Mouse (Mus musculus) bone marrow, adult 2 months (tissue): Measurements from ENCODE around the gene Myadml2. TPM values are rescaled to one million over a fixed set of nuclear protein-coding genes. Genes with fewer than 3 reads are reported as not detected.

ENCODE experiments used
- H3K27ac ChIP-seq: fragments of 200-500 bp; 2 replicates; pipeline ENCODE4 v1.5.1; 2012; ENCODE audit warnings: low read depth, mild to moderate bottlenecking, control low read depth, inconsistent platforms, low read length; ENCODE audit not compliant: control insufficient read depth, poor library complexity, insufficient read depth
- H3K4me1 ChIP-seq: fragments of 200-500 bp; 2 replicates; pipeline ENCODE4 v1.6.1; 2011; ENCODE audit warnings: low read length; ENCODE audit not compliant: control insufficient read depth, insufficient read depth
- H3K4me3 ChIP-seq: fragments of 200-500 bp; replicated peaks from 2 replicates; pipeline ENCODE3; 2011; ENCODE audit warnings: mild to moderate bottlenecking, low read depth, low read length, control low read depth; ENCODE audit not compliant: control insufficient read depth
- CTCF ChIP-seq: fragments of 200-500 bp; IDR thresholded peaks from 2 replicates; pipeline ENCODE4 v1.5.1; 2011; ENCODE audit warnings: low read length, control low read depth; ENCODE audit not compliant: control insufficient read depth, insufficient read depth
- POLR2A ChIP-seq: fragments of 200-500 bp; IDR thresholded peaks from 2 replicates; pipeline ENCODE4 v1.6.1; 2011; ENCODE audit warnings: low read depth, mild to moderate bottlenecking, control low read depth, low read length, borderline replicate concordance; ENCODE audit not compliant: control insufficient read depth
- WGBS: fragments of 180-500 bp; shearing (Covaris S2); methylation state at CpG from one replicate; pipeline ENCODE4 v1.1.7; 2018; 5-methylcytosine and 5-hydroxymethylcytosine counted together
- polyA plus RNA-seq: library from polyadenylated mRNA; stranded (reverse); fragments of >200 nt; gene quantifications from 2 replicates; pipeline ENCODE4 v1.2.4, GENCODE M21; 2011; ENCODE audit warnings: low replicate concordance; ENCODE audit not compliant: missing spikeins, insufficient read depth, insufficient read length

Gene Myadml2
- polyA plus RNA-seq, 1 experiment = 6.7 TPM

- Histone ChIP-seq H3K27ac (peak overlapping the region; percentile 94), H3K4me1 (peaks cover 12% of the 10 kb centered on the region), H3K4me3 (peak overlapping the region; percentile 86)
- TF ChIP-seq CTCF = no peak
- no peak for TF ChIP-seq POLR2A
- WGBS = 7% methylated on average over 5 of the region's 5 CpGs
These were observed 17.5 kb downstream of the Myadml2 start for GRCm38 (mm10) chr11:120630401-120630871.

- TF ChIP-seq POLR2A (no peak), CTCF (no peak)
- peaks cover 16% of the 10 kb centered on the region for H3K4me1 ChIP-seq
- peak overlapping the region; percentile 94 for H3K27ac ChIP-seq
- peak overlapping the region; percentile 86 for H3K4me3 ChIP-seq
- 0% methylated on average over 7 of the region's 7 CpGs for WGBS
These were observed 18.0 kb downstream of the Myadml2 start for GRCm38 (mm10) chr11:120629911-120630310.

GRCm38 (mm10) chr11:120629341-120629730, 18.6 kb downstream of the Myadml2 start:
- WGBS = 3% methylated on average over 23 of the region's 23 CpGs
- Histone ChIP-seq H3K4me3 (peak overlapping the region; percentile 86), H3K27ac (peak overlapping the region; percentile 94), H3K4me1 (peaks cover 16% of the 10 kb centered on the region)
- no peak for TF ChIP-seq CTCF
- TF ChIP-seq POLR2A = peak; percentile 97; the same call in 1 of the 2 replicates

- no peak for TF ChIP-seq POLR2A
- TF ChIP-seq CTCF = no peak
- peak overlapping the region; percentile 94 for H3K27ac ChIP-seq
- H3K4me3 ChIP-seq = peak overlapping the region; percentile 86
- WGBS = 63% methylated on average over 23 of the region's 23 CpGs
- H3K4me1 ChIP-seq = peaks cover 15% of the 10 kb centered on the region
These were observed 19.2 kb downstream of the Myadml2 start for GRCm38 (mm10) chr11:120628601-120629340.

- Histone ChIP-seq H3K27ac (peak overlapping the region; percentile 53), H3K4me3 (peak overlapping the region; percentile 49), H3K4me1 (peaks cover 13% of the 10 kb centered on the region)
- WGBS = 11% methylated on average over 22 of the region's 22 CpGs
- peak; percentile 22; the same call in 1 of the 2 replicates for TF ChIP-seq POLR2A
- TF ChIP-seq CTCF = no peak
These were observed 20.3 kb downstream of the Myadml2 start for GRCm38 (mm10) chr11:120627468-120628300.

- 74% methylated on average over 11 of the region's 11 CpGs for WGBS
- H3K4me1 ChIP-seq = peaks cover 13% of the 10 kb centered on the region
- TF ChIP-seq CTCF (no peak), POLR2A (no peak)
- H3K4me3 ChIP-seq = no peak overlapping the region
- peak overlapping the region; percentile 53 for H3K27ac ChIP-seq
These were observed 21.0 kb downstream of the Myadml2 start for GRCm38 (mm10) chr11:120626785-120627467.

GRCm38 (mm10) chr11:120625152-120625775, 22.7 kb downstream of the Myadml2 start, which contains the start of gene Sirt7:
Gene Sirt7 (minus strand): TSS chr11:120625240.
- H3K27ac ChIP-seq = peak within 1 kb of the TSS; percentile 95
- peaks cover 10% of the 10 kb centered on the region for H3K4me1 ChIP-seq
- TF ChIP-seq POLR2A (no peak), CTCF (no peak)
- WGBS = 4% methylated on average over 5 of the region's 5 CpGs
- H3K4me3 ChIP-seq = peak within 1 kb of the TSS; percentile 85

GRCm38 (mm10) chr11:120624680-120625111, 23.3 kb downstream of the Myadml2 start:
- TF ChIP-seq CTCF = no peak
- TF ChIP-seq POLR2A = peak; percentile 88; the same call in 1 of the 2 replicates
- Histone ChIP-seq H3K4me3 (peak overlapping the region; percentile 85), H3K4me1 (peaks cover 10% of the 10 kb centered on the region), H3K27ac (peak overlapping the region; percentile 95)
- WGBS = under 1% methylated on average over 53 of the region's 53 CpGs
